Mouse (Mus musculus) G1E (cell line): ENCODE measurements around the gene Odf2l.

ENCODE experiments used
- CTCF ChIP-seq: IDR thresholded peaks from 2 replicates; pipeline ENCODE4 v1.5.1; 2012; ENCODE audit warnings: low read depth, low read length, inconsistent platforms, mixed read lengths
- GATA1 ChIP-seq: IDR thresholded peaks from 2 replicates; pipeline ENCODE4 v1.6.1; 2012; ENCODE audit warnings: borderline replicate concordance, low read length, inconsistent platforms, mixed read lengths
- TAL1 ChIP-seq: conservative IDR thresholded peaks from 2 replicates; pipeline ENCODE4 v1.6.1; 2012; ENCODE audit warnings: low read depth, low read length, inconsistent platforms, mixed read lengths

DNA sequence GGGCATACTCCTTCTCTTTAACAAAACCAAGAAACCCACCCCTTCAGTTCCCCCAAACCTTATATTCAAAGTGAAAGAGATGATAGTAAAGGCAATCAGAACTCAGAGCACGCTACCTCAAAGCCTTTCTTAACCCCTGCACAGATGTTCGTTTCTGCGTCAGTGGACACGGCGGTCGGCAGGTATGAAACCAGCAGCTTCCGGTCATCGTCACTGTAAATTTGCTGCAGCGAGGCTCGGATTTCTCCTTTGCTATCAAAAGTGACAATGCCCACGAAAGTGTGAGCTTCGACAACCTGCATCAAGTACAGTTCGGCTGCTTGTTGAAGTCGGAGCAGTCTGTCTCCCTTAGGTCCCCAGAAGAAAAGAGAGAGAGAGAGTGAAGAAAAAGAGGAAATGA is 32.2 kb upstream of the Odf2l start:
- TF ChIP-seq CTCF (no peak), TAL1 (no peak), GATA1 (no peak)
